Mouse (Mus musculus) adrenal gland, adult 18-20 months (tissue): ENCODE measurements around the gene Paqr6. TPM values are rescaled to one million over a fixed set of nuclear protein-coding genes. Genes with fewer than 3 reads are reported as not detected.
"Not testable (repeated sequence)": the region's sequence is repeated elsewhere in the genome, so short reads cannot be mapped to it uniquely, and the experiment has no call there.

ENCODE experiments used
- DNase-seq, 2 experiments: peaks; one replicate each; pipeline ENCODE4 v3.0.0; 2021 to 2022; ENCODE audit warnings: low spot score in 2 of 2
- total RNA-seq, 2 experiments: library from RNA; stranded (reverse); gene quantifications; 1 replicate in 1 of 2; 2 replicates in 1 of 2; pipeline ENCODE4 v1.2.3; 2021

The Paqr6 gene
- total RNA-seq, 2 experiments from 2014 or later: 2.1 to 3.2 TPM

DNA sequence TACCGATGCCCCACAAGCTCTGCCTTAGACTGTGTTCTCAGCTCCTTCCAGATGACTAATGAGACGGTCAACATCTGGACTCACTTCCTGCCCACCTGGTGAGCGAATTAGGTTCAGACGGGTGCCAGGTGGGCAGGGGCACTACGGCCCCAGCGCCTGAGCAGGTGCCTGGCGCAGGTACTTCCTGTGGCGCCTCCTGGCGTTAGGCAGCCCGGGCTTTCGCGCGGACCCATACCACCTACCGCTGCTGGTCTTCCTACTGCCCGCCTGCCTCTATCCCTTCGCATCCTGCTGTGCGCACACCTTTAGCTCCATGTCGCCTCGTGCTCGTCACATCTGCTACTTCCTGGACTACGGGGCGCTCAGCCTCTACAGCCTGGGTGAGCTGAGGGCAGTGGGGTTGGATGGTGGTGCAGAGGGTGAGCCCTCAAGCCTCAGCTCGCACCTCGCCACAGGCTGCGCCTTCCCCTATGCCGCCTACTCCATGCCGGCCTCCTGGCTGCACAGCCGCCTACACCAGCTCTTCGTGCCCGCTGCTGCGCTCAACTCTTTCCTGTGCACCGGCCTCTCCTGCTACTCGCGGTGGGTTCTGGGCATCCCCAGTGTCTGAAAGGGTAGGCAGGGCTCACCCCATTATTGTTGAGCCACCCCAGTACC lies 1.4 kb downstream of the Paqr6 start:
- DNase-seq: no peak

DNA sequence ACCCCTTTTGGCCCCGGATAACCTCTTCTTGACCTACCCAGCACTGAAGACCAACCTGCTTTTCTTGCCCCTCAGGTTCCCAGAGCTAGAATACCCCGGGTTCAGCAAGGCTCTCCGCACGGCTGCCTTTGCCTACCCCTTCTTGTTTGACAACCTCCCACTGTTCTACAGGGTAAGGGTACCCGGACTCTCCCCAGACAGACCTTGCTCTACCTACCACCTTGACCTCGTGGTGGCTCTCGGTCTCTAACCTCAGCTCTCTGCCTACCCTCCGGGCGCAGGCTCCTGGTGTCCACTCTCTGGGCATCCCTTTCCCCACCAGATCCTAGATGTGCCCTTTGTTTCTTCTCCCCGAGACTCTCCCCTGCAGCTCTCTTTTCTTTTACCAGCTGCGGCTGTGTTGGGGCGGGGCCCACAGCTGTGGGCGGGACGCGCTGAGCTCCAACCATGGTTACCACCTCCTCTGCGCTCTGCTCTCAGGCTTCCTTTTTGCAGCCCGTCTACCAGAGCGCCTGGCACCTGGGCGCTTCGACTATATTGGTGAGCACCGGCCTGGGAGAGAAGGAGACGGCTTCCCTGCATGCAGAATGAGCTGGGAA lies 2.5 kb downstream of the Paqr6 start:
- not testable (repeated sequence) for DNase-seq

DNA sequence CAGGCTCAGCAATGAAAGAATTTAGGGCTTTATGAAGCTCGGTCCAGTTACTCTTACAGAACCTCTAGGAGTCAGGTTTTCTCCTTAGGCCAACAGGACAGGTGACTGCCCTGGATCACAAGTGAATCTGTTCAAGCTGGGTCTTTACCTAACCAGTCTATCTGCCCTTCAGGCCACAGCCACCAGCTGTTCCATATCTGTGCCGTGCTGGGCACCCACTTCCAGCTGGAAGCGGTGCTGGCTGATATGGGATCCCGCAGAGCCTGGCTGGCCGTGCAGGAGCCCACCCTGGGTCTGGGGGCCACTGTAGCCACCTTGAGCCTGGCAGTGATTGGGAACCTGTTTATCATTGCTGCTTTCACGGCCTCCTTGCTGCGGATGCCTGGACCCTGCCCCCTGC lies 3.1 kb downstream of the Paqr6 start:
- not testable (repeated sequence) for DNase-seq

GRCm38 (mm10) chr3:88368511-88368910 lies 4.1 kb downstream of the Paqr6 start:
- not testable (repeated sequence) for DNase-seq

GRCm38 (mm10) chr3:88372643-88373042 lies 8.3 kb downstream of the Paqr6 start, which contains the start of gene Bglap3:
Gene Bglap3 (minus strand): TSS chr3:88372743.
- DNase-seq: not testable (repeated sequence)

- not testable (repeated sequence) for DNase-seq
These were observed 11.6 kb downstream of the Paqr6 start for GRCm38 (mm10) chr3:88375750-88376626.

DNA sequence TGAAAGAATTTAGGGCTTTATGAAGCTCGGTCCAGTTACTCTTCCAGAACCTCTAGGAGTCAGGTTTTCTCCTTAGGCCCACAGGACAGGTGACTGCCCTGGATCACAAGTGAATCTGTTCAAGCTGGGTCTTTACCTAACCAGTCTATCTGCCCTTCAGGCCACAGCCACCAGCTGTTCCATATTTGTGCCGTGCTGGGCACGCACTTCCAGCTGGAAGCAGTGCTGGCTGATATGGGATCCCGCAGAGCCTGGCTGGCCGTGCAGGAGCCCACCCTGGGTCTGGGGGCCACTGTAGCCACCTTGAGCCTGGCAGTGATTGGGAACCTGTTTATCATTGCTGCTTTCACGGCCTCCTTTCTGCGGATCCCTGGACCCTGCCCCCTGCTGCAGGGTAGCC lies 12.3 kb downstream of the Paqr6 start:
- not testable (repeated sequence) for DNase-seq

DNA sequence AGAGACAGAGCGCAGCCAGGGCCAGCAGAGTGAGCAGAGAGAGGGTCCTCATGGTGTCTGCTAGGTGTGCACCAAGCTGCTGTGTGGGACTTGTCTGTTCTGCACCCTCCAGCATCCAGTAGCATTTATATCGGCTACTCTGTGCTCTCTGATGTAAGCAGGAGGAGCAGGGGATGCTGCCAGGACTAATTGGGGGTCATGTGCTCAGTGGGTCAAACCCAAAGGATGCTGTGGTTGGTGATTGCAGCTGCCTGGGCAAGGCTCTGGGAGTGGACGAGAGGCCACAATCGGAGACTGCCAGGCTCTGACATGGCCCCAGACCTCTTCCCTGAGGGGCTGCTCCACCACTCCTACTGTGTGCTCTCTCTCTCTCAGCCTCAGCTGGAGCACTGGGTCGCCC lies 14.2 kb downstream of the Paqr6 start, which contains the start of gene Bglap2:
Gene Bglap2, minus strand, starts transcription at position 101 of the 400 bp plus-strand sequence.
- DNase-seq: not testable (repeated sequence)

GRCm38 (mm10) chr3:88381389-88382315 lies 17.3 kb downstream of the Paqr6 start:
- DNase-seq: not testable (repeated sequence)

DNA sequence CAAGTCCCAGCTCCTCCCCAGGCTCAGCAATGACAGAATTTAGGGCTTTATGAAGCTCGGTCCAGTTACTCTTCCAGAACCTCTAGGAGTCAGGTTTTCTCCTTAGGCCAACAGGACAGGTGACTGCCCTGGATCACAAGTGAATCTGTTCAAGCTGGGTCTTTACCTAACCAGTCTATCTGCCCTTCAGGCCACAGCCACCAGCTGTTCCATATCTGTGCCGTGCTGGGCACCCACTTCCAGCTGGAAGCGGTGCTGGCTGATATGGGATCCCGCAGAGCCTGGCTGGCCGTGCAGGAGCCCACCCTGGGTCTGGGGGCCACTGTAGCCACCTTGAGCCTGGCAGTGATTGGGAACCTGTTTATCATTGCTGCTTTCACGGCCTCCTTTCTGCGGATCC lies 18.0 kb downstream of the Paqr6 start:
- DNase-seq: not testable (repeated sequence)

DNA sequence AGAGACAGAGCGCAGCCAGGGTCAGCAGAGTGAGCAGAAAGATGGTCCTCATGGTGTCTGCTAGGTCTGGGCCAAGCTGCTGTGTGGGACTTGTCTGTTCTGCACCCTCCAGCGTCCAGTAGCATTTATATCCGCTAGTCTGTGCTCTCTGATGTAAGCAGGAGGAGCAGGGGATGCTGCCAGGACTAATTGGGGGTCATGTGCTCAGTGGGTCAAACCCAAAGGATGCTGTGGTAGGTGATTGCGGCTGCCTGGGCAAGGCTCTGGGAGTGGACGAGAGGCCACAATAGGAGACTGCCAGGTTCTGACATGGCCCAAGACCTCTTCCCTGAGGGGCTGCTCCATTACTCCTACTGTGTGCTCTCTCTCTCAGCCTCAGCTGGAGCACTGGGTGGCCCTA lies 20.0 kb downstream of the Paqr6 start, which contains the start of gene Bglap:
Gene Bglap, minus strand, starts transcription at position 101 of the 400 bp plus-strand sequence.
- no peak for DNase-seq

- no peak for DNase-seq
These were observed 29.5 kb downstream of the Paqr6 start for GRCm38 (mm10) chr3:88393776-88394375.

GRCm38 (mm10) chr3:88395288-88395687 lies 30.9 kb downstream of the Paqr6 start:
- no peak for DNase-seq

- no peak for DNase-seq
These were observed 31.4 kb downstream of the Paqr6 start for GRCm38 (mm10) chr3:88395742-88396141.

- DNase-seq: no peak
These were observed 34.3 kb downstream of the Paqr6 start for GRCm38 (mm10) chr3:88398666-88399065.

DNA sequence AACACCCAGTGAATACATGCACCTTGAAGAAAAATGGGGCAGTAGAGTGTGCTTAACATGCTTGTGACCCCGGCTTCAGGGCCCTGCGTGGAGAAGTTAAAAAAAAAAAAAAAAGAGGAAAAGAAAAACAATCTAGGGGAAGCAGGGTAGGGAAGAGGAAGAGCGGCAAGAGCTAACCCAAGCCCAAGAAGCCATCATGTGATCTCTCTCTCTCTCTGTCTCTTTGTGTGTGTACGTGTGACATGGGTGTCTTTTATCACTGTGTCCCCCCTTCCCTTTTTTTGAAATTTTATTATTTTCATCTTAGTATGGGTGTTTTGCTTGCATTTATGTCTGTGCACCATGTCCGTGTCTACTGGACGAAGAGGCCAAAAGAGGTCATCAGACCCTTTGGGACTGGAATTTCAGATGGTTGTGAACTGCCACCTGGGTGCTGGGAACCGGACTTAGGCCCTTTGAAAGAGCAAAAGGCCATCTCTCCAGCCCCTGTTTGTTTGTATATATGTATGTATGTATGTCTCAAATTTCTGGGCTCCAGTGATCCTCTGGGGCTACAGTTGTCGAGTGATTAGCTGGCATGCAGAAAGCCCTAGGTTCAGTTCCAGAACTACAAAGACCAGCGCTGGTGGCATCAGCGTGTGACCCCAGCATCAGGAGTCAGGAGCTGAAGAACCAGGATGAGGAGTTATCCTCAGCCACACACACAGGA lies 39.3 kb downstream of the Paqr6 start:
- DNase-seq: no peak

DNA sequence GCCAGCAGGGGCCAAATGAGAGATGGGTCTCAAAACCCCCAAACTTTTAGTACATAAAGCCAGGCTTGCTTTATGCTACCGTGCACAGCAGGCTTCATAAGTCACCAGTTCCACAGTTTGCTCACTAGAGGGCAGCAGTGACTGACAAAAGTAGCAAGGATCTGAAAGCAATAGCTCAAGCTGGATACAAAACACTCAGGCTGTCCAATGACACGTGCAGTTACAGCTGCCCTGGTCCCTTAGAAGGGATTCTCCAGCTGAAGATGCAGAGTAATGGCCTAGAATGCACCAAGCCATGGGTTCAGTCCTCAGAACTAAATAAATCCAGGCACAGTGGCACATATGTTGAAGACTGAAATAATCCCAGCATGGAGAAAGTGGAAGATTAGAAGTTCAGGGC lies 42.7 kb downstream of the Paqr6 start:
- DNase-seq: peak in 1 of 2 experiments; percentile 48

GRCm38 (mm10) chr3:88407529-88407928 lies 43.1 kb downstream of the Paqr6 start:
- no peak for DNase-seq

- no peak for DNase-seq
These were observed 44.6 kb downstream of the Paqr6 start for GRCm38 (mm10) chr3:88408953-88409352.
